Mouse (Mus musculus) stomach, embryonic 16.5 days (tissue): ENCODE measurements at regions not wholly inside any gene's neighbourhood (a gene's known extent, or its start where the extent isn't known, plus 50 kb on each side); places are given as distances from the start of the nearest gene placed in this dataset.

Source experiments
- ATAC-seq: fragments of 200-750 bp; cut with Nextera tagmentation; 2 replicates; pipeline ENCODE4 v1.8.0; 2017; ENCODE audit warnings: moderate number of reproducible peaks, moderate TSS enrichment; ENCODE audit not compliant: insufficient read depth, low FRiP score
- H3K27ac ChIP-seq: fragments of 300-500 bp; sonication (generic); 2 replicates; pipeline ENCODE4 v1.5.1; 2014; ENCODE audit warnings: low read length
- H3K27me3 ChIP-seq: fragments of 300-500 bp; sonication (generic); 2 replicates; pipeline ENCODE4 v1.6.1; 2014; ENCODE audit warnings: low read length, control low read depth, mixed read lengths; ENCODE audit not compliant: control insufficient read depth, insufficient read depth
- H3K36me3 ChIP-seq: fragments of 300-500 bp; sonication (generic); 2 replicates; pipeline ENCODE4 v1.6.1; 2014; ENCODE audit warnings: low read length; ENCODE audit not compliant: control insufficient read depth, insufficient read depth
- H3K4me1 ChIP-seq: fragments of 300-500 bp; sonication (generic); 2 replicates; pipeline ENCODE4 v1.6.1; 2014; ENCODE audit warnings: low read length, control low read depth, mixed read lengths; ENCODE audit not compliant: control insufficient read depth, insufficient read depth
- H3K4me2 ChIP-seq: fragments of 300-500 bp; sonication (generic); 2 replicates; pipeline ENCODE4 v1.6.1; 2014; ENCODE audit warnings: low read depth, low read length, mixed read lengths
- H3K4me3 ChIP-seq: fragments of 300-500 bp; sonication (generic); replicated peaks from 2 replicates; pipeline ENCODE4 v1.5.1; 2014; ENCODE audit warnings: mild to moderate bottlenecking, low read length
- H3K9ac ChIP-seq: fragments of 300-500 bp; sonication (generic); 2 replicates; pipeline ENCODE4 v1.6.1; 2014; ENCODE audit warnings: low read length
- H3K9me3 ChIP-seq: fragments of 300-500 bp; sonication (generic); replicated peaks from 2 replicates; pipeline ENCODE4 v1.6.1; 2016; ENCODE audit warnings: low read length, control low read depth; ENCODE audit not compliant: control insufficient read depth
- WGBS: fragments of 180-500 bp; shearing (Covaris S2); extraction: QIAGEN DNeasy Blood & Tissue Kit; methylation state at CpG from one replicate; pipeline ENCODE4 v1.1.7; 2014; 5-methylcytosine and 5-hydroxymethylcytosine counted together

GRCm38 (mm10) chrX:42332906-42333305, 156.6 kb upstream of the Tex13c2 start:
- ATAC-seq: no peak
- Histone ChIP-seq H3K27ac (no peak overlapping the region), H3K4me1 (no peaks in the 10 kb centered on the region), H3K9me3 (no peaks in the 10 kb centered on the region), H3K9ac (no peak overlapping the region), H3K27me3 (no peaks in the 10 kb centered on the region), H3K4me2 (no peak overlapping the region), H3K36me3 (no peaks in the 10 kb centered on the region), H3K4me3 (no peak overlapping the region)
- 66% methylated on average over 7 of the region's 7 CpGs for WGBS

DNA sequence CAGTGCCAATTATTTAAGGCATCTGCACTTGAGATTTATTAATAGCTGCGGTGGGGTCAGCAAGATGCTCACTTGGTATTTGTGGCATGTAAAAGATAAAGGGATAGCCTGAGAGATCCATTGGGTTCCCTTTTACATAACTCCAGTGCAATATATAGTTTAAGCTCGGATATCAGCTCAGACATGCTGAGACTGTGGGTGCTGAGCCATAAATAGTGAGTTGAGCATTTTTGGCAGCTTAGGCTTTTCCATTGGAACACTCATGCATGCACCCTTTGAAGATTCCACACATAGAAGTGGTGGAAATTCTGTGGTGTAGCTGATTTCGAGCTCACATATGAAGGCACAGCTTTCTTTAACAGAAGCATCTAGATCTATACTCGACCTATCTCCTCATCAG, 155.9 kb upstream of the Tex13c2 start:
- 58% methylated on average over 4 of the region's 4 CpGs for WGBS
- no peaks in the 10 kb centered on the region for H3K9me3 ChIP-seq
- H3K27ac ChIP-seq: no peak overlapping the region
- H3K4me1 ChIP-seq: no peaks in the 10 kb centered on the region
- H3K4me3 ChIP-seq: no peak overlapping the region
- no peak overlapping the region for H3K9ac ChIP-seq
- H3K36me3 ChIP-seq: no peaks in the 10 kb centered on the region
- no peak overlapping the region for H3K4me2 ChIP-seq
- no peaks in the 10 kb centered on the region for H3K27me3 ChIP-seq
- no peak for ATAC-seq

DNA sequence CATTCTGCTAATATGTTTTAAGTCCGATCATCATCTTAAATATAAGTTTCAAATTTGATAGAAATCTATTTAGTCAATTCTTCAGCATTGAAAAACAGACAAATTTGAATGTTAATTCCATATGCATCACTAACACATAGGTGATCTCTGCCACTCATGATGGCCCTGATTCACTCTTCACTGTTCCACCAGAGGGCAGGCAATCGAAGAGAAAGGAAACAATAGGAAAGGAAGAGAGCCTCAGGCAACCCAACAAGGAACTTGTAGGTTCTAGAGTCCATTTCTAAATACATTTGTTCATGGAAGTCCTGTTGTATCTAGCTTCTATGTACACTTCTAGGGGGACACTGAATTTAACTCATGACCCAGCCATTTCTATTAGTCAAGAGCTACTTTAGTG, 154.7 kb upstream of the Tex13c2 start:
- ATAC-seq: no peak
- WGBS: 82% methylated on average over 2 of the region's 2 CpGs

GRCm38 (mm10) chrX:42336772-42337171, 152.7 kb upstream of the Tex13c2 start:
- Histone ChIP-seq H3K9ac (no peak overlapping the region), H3K9me3 (no peaks in the 10 kb centered on the region), H3K36me3 (no peaks in the 10 kb centered on the region), H3K4me2 (no peak overlapping the region), H3K4me3 (no peak overlapping the region), H3K27ac (no peak overlapping the region), H3K27me3 (no peaks in the 10 kb centered on the region), H3K4me1 (no peaks in the 10 kb centered on the region)
- no peak for ATAC-seq
- WGBS: 80% methylated on average over 3 of the region's 3 CpGs

More for the DNA sequence above, 154.7 kb upstream of the Tex13c2 start:
- no peaks in the 10 kb centered on the region for H3K9me3 ChIP-seq
- H3K27me3 ChIP-seq: no peaks in the 10 kb centered on the region
- H3K4me2 ChIP-seq: no peak overlapping the region
- H3K36me3 ChIP-seq: no peaks in the 10 kb centered on the region
- no peak overlapping the region for H3K4me3 ChIP-seq
- no peaks in the 10 kb centered on the region for H3K4me1 ChIP-seq
- H3K27ac ChIP-seq: no peak overlapping the region
- no peak overlapping the region for H3K9ac ChIP-seq

DNA sequence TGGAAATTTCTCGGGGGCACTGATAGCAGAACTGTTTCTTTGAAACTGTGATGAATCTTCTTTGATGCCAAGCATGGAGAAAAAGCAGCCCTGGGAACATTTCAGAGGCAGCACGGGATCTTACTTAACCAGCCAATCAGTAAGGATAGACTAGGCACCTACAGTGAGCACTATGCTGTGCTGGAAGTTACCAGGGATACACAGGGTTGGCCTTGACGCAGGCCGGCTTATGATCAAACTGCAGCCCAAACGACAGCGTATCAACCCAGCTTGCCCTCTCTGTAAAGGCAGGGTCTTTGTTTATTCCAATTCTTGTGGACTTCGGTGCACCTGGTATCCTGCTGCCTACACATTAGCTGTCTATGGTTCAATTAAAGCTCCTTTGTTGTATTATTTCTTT, 147.1 kb upstream of the Tex13c2 start:
- Histone ChIP-seq H3K4me3 (no peak overlapping the region), H3K9ac (no peak overlapping the region), H3K9me3 (no peaks in the 10 kb centered on the region), H3K36me3 (no peaks in the 10 kb centered on the region), H3K4me1 (0 out of 2 replicates have a peak, but pooled peaks cover 4% of the 10 kb centered on the region), H3K4me2 (no peak overlapping the region), H3K27ac (no peak overlapping the region), H3K27me3 (no peaks in the 10 kb centered on the region)
- ATAC-seq: no peak
- 51% methylated on average over 7 of the region's 7 CpGs for WGBS

DNA sequence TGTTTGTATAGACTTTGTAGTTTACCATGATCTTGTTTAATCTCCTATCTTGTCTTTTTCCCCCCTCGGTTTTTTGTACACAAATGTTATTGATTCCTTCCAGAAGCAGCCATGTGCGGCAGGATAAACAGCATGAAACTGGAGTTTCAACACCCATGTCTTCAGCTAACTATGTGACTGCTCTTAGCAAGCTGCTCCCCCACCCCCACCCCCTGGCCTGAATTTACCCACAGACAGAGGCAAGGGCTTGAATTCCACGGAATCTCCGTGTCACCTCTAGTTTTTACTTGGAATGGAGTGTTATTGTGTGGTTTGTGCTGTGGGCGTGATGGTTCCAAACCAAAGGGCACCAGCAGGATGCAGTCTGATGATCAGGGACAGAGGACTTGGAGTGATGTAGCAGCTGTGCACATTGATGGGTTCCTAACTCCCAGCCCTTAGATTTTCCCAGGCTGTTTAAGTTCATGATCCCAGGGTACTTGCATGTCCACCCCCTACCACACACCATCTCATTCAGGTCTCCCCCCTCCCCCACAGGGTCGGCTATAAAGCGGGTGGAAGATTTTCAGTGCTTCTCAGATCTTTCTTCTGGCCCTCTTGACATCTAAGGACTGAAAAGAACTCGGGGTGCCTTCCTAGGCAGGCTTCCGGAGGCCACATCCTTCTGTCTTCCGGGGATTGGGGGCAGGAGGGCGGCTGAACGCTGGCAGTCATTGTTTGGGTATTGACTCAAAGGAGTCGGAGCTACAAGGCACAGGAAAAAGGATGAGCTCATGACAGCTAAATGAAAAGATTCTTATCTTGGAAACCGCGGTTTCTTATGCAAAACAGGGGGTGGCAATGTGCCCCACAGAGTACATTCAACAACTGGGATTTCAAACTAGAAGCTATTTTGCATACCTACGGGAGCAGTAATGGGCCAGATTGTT, 146.3 kb upstream of the Tex13c2 start:
- H3K9ac ChIP-seq: no peak overlapping the region
- no peak for ATAC-seq
- no peaks in the 10 kb centered on the region for H3K9me3 ChIP-seq
- no peaks in the 10 kb centered on the region for H3K36me3 ChIP-seq
- H3K27ac ChIP-seq: no peak overlapping the region
- no peaks in the 10 kb centered on the region for H3K27me3 ChIP-seq
- no peak overlapping the region for H3K4me3 ChIP-seq
- H3K4me2 ChIP-seq: peak overlapping the region; percentile 27
- WGBS: 25% methylated on average over 16 of the region's 16 CpGs
- 0 out of 2 replicates have a peak, but pooled peaks cover 4% of the 10 kb centered on the region for H3K4me1 ChIP-seq

DNA sequence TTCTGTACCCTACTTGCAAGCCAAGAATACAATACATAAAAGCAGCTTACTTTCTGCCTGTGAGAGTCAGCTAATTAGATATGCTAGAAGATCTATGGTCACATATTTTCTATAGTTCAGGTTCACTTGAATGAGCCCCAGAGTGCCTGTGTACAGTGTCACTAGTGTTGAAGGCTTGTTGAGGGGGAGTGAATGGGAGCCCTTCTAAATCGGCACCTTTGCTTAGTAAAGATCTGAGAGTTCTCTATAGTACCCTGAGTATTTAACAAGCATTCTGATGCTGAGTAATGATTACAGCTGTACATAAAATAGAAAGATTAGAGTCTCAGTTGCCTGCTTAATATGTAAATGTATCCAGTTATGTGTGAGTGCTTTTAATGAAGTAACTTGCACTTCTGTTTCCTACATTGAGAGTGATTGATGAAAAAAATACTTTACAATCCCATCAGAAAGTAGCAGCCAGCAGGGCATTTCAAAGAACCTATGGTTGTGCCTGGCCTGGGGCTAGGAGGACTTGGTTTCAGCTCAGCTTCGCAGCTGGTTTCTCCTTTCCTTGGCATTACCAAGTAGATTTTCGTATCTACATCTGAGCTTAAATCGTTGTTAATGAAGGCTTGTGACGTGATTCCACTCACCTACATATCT, 136.8 kb upstream of the Tex13c2 start:
- no peaks in the 10 kb centered on the region for H3K9me3 ChIP-seq
- H3K4me2 ChIP-seq: no peak overlapping the region
- 70% methylated on average over 5 of the region's 5 CpGs for WGBS
- no peaks in the 10 kb centered on the region for H3K27me3 ChIP-seq
- ATAC-seq: no peak
- no peaks in the 10 kb centered on the region for H3K4me1 ChIP-seq
- H3K27ac ChIP-seq: no peak overlapping the region
- no peak overlapping the region for H3K9ac ChIP-seq
- no peaks in the 10 kb centered on the region for H3K36me3 ChIP-seq
- no peak overlapping the region for H3K4me3 ChIP-seq

GRCm38 (mm10) chrX:42359381-42360172, 129.9 kb upstream of the Tex13c2 start:
- Histone ChIP-seq H3K4me1 (no peaks in the 10 kb centered on the region), H3K27ac (no peak overlapping the region; the same call in 1 of the 2 replicates), H3K9me3 (no peaks in the 10 kb centered on the region), H3K4me2 (peak overlapping the region; percentile 52; the same call in 1 of the 2 replicates), H3K4me3 (no peak overlapping the region), H3K36me3 (no peaks in the 10 kb centered on the region), H3K27me3 (no peaks in the 10 kb centered on the region), H3K9ac (no peak overlapping the region)
- ATAC-seq: no peak
- WGBS: 43% methylated on average over 12 of the region's 12 CpGs
